Mouse (Mus musculus) ES-E14 (cell line): ENCODE data around the gene Vmn2r72. TPM values are rescaled to one million over a fixed set of nuclear protein-coding genes. Genes with fewer than 3 reads are reported as not detected.

ENCODE experiments used
- DNase-seq: peaks from one replicate; pipeline ENCODE4 v3.0.0-alpha.2; 2013; ENCODE audit warnings: low read depth, low spot score
- H3K27ac ChIP-seq: 2 replicates; pipeline ENCODE4 v1.5.1; 2012; ENCODE audit warnings: low read depth, mild to moderate bottlenecking, low read length, moderate library complexity, mixed read lengths; ENCODE audit not compliant: poor library complexity, insufficient read depth, severe bottlenecking
- H3K36me3 ChIP-seq: 2 replicates; pipeline ENCODE4 v1.6.1; 2012; ENCODE audit warnings: mild to moderate bottlenecking, low read length, moderate library complexity, mixed read lengths; ENCODE audit not compliant: control insufficient read depth, poor library complexity, insufficient read depth, severe bottlenecking
- H3K4me1 ChIP-seq, 2 experiments: fragments of 150-350 bp in 1 of 2; sonication (generic) in 1 of 2; 2 replicates each; pipeline ENCODE4 v1.6.1; 2012; ENCODE audit warnings: low read length in 2 of 2, mild to moderate bottlenecking in 1 of 2, mixed read lengths in 1 of 2; ENCODE audit not compliant: control insufficient read depth in 2 of 2, insufficient read depth in 2 of 2, poor library complexity in 1 of 2
- H3K4me3 ChIP-seq, 2 experiments: fragments of 150-350 bp in 1 of 2; sonication (generic) in 1 of 2; 2 replicates each; pipeline ENCODE4 v1.5.1; 2012; ENCODE audit warnings: low read length in 2 of 2, low read depth in 1 of 2, mild to moderate bottlenecking in 1 of 2, mixed read lengths in 1 of 2; ENCODE audit not compliant: insufficient read depth in 1 of 2, poor library complexity in 1 of 2, severe bottlenecking in 1 of 2
- H3K9ac ChIP-seq: 2 replicates; pipeline ENCODE4 v1.6.1; 2012; ENCODE audit warnings: low read depth, mild to moderate bottlenecking, low read length, mixed read lengths; ENCODE audit not compliant: poor library complexity, insufficient read depth, severe bottlenecking
- H3K9me3 ChIP-seq: fragments of 150-350 bp; sonication (generic); 2 replicates; pipeline ENCODE4 v1.6.1; 2012; ENCODE audit warnings: low read depth, mild to moderate bottlenecking, low read length; ENCODE audit not compliant: control insufficient read depth, insufficient read depth
- CHD2 ChIP-seq: IDR thresholded peaks from 2 replicates; pipeline ENCODE4 v1.6.1; 2014; ENCODE audit warnings: mild to moderate bottlenecking, low read depth, low read length, inconsistent platforms
- HCFC1 ChIP-seq: IDR thresholded peaks from 2 replicates; pipeline ENCODE4 v1.6.1; 2012; ENCODE audit warnings: low read length, inconsistent platforms, borderline replicate concordance; ENCODE audit not compliant: insufficient read depth
- MAFK ChIP-seq: IDR thresholded peaks from 2 replicates; pipeline ENCODE4 v1.6.1; 2014; ENCODE audit warnings: mild to moderate bottlenecking, low read depth, low read length, inconsistent platforms; ENCODE audit not compliant: insufficient read depth
- ZC3H11A ChIP-seq: IDR thresholded peaks from 2 replicates; pipeline ENCODE4 v1.6.1; 2012; ENCODE audit warnings: low read depth, mild to moderate bottlenecking, inconsistent platforms, low read length, borderline replicate concordance
- ZNF384 ChIP-seq: IDR thresholded peaks from 2 replicates; pipeline ENCODE4 v1.6.1; 2012; ENCODE audit warnings: low read depth, low read length, inconsistent platforms
- in situ Hi-C, 2 experiments: fragments of 600-800 bp; cut with MboI; formaldehyde crosslinking; loops; one replicate each; pipeline ENCODE4 v1.15.1; 2025; ENCODE audit warnings: low sequenced_read_pairs in 2 of 2, inconsistent platforms in 1 of 2; ENCODE audit not compliant: unreplicated experiment in 2 of 2
- total RNA-seq: library from RNA; depleted of rRNA; stranded (reverse); fragments of 300-350 nt; gene quantifications from 2 replicates; pipeline ENCODE4 v1.2.3, GENCODE M21; 2012; rRNA removed

Gene Vmn2r72
- total RNA-seq = not detected in 2 replicates

- in situ Hi-C loops = no loop called here
- TF ChIP-seq ZC3H11A (no peak), ZNF384 (no peak), MAFK (no peak), CHD2 (no peak), HCFC1 (no peak)
- H3K27ac ChIP-seq = no peak within 1 kb of the TSS
- DNase-seq = no peak
- H3K9me3 ChIP-seq = no peaks in the 10 kb centered on the region
- H3K9ac ChIP-seq = no peak within 1 kb of the TSS
- H3K36me3 ChIP-seq = no peaks in the 10 kb centered on the region
- H3K4me1 ChIP-seq = no peaks in the 10 kb centered on the region
- no peak within 1 kb of the TSS for H3K4me3 ChIP-seq
Measured at GRCm38 (mm10) chr7:85754997-85755396, at the start of gene Vmn2r72. Gene Vmn2r72 (minus strand): TSS chr7:85755097.

Other genes with a start within 250 kb of the Vmn2r72 start
- gene Vmn2r71, start 192.0 kb downstream of the Vmn2r72 start, total RNA-seq = not detected in 2 replicates
- not detected in 2 replicates for gene Vmn2r70, start 185.9 kb downstream of the Vmn2r72 start, total RNA-seq
- gene Vmn2r73, start 121.2 kb upstream of the Vmn2r72 start, total RNA-seq = not detected in 2 replicates
- not detected in 2 replicates for gene Vmn2r74, start 206.5 kb upstream of the Vmn2r72 start, total RNA-seq